Mouse (Mus musculus) layer of hippocampus, adult 8-10 months (tissue): Measurements from ENCODE around the gene Esrrg. TPM values are rescaled to one million over a fixed set of nuclear protein-coding genes. Genes with fewer than 3 reads are reported as not detected.

Source experiments
- DNase-seq, 2 experiments: peaks; one replicate each; pipeline ENCODE4 v3.0.0; 2022; ENCODE audit warnings: low spot score in 2 of 2
- total RNA-seq, 4 experiments: library from RNA; stranded (reverse); gene quantifications; 2 replicates each; pipeline ENCODE4 v1.2.4; 2022

Gene Esrrg
- total RNA-seq, 4 experiments from 2014 or later: 13.6 to 17.3 (median 14.6) TPM

- DNase-seq: peak; percentile 6 to 10
These were observed 612.7 kb downstream of the Esrrg start for GRCm38 (mm10) chr1:188221226-188221792.

GRCm38 (mm10) chr1:188233036-188233724, 624.6 kb downstream of the Esrrg start:
- DNase-seq: no peak

GRCm38 (mm10) chr1:188238636-188239035, 630.0 kb downstream of the Esrrg start:
- DNase-seq: no peak

GRCm38 (mm10) chr1:188241766-188242165, 633.2 kb downstream of the Esrrg start:
- no peak for DNase-seq

GRCm38 (mm10) chr1:188257500-188257899, 648.9 kb downstream of the Esrrg start:
- peak; percentile 6 to 13 for DNase-seq

- no peak for DNase-seq
These were observed 651.9 kb downstream of the Esrrg start for GRCm38 (mm10) chr1:188260259-188261107.

- no peak for DNase-seq
These were observed 653.5 kb downstream of the Esrrg start, which contains the start of gene Ush2a for GRCm38 (mm10) chr1:188261903-188262682. Gene Ush2a, plus strand, starts transcription at chr1:188262023.
